Mouse (Mus musculus) spleen, adult 10 weeks (tissue): ENCODE data around the gene Cryzl2. TPM values are rescaled to one million over a fixed set of nuclear protein-coding genes. Genes with fewer than 3 reads are reported as not detected.

Experiments
- polyA plus RNA-seq: library from polyadenylated mRNA; stranded (reverse); fragments of 350-450 nt; fragmentation: Illumina TruSeq; extraction: RNeasy Lipid Tissue Mini Kit (QIAGEN cat#74804); gene quantifications from one replicate; pipeline ENCODE4 v1.2.3, GENCODE M21; 2015; ENCODE audit warnings: low replicate concordance; ENCODE audit not compliant: insufficient read depth

The Cryzl2 gene
- polyA plus RNA-seq: 18.9 TPM

GRCm38 (mm10) chr1:157458421-157459208 lies at the start of gene Cryzl2:
Gene Cryzl2 (plus strand): TSS chr1:157458577.

GRCm38 (mm10) chr1:157412454-157413369 lies 45.7 kb upstream of the Cryzl2 start, which contains the start of gene Rasal2:
Gene Rasal2 (minus strand): TSS chr1:157412595.

GRCm38 (mm10) chr1:157506522-157506921 lies 48.1 kb downstream of the Cryzl2 start, which contains the start of gene Sec16b:
Gene Sec16b (plus strand): TSS chr1:157506728.

Other genes with a start within 250 kb of the Cryzl2 start
- 5.9 TPM for gene Rasal2, start 46.0 kb upstream of the Cryzl2 start, polyA plus RNA-seq
- gene Sec16b, start 48.2 kb downstream of the Cryzl2 start, polyA plus RNA-seq: 2.2 TPM